Mouse (Mus musculus) WW6 (cell line): ENCODE measurements around the gene Gm39566.
"Not testable (repeated sequence)": the region's sequence is repeated elsewhere in the genome, so short reads cannot be mapped to it uniquely, and the experiment has no call there.

Experiments used
- DNase-seq: peaks from one replicate; pipeline ENCODE4 v3.0.0-alpha.2; 2013; ENCODE audit warnings: low read depth, low spot score

The Gm39566 gene

DNA sequence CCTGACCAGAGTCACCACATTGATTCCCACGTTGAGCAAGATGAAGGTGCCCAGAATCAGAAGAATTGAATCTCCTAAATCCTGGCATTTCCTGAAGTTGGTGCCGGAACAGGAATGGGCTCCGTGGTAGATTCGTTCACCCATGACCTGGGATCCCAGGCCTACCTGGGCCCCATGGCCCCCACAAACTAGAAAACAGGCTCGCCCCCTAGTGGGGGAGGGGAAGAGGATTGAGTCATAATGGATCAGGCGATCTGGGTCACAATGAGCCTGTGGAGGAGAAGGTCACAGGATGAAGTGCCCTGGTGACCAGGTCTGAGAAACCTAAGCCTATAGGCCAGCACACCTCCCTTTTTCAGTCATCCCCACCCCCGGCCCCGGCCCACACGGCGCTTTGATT is at the start of gene Gm39566:
Gm39566 (minus strand) TSS at position 144 of the 400 bp plus-strand sequence.
- no peak for DNase-seq

DNA sequence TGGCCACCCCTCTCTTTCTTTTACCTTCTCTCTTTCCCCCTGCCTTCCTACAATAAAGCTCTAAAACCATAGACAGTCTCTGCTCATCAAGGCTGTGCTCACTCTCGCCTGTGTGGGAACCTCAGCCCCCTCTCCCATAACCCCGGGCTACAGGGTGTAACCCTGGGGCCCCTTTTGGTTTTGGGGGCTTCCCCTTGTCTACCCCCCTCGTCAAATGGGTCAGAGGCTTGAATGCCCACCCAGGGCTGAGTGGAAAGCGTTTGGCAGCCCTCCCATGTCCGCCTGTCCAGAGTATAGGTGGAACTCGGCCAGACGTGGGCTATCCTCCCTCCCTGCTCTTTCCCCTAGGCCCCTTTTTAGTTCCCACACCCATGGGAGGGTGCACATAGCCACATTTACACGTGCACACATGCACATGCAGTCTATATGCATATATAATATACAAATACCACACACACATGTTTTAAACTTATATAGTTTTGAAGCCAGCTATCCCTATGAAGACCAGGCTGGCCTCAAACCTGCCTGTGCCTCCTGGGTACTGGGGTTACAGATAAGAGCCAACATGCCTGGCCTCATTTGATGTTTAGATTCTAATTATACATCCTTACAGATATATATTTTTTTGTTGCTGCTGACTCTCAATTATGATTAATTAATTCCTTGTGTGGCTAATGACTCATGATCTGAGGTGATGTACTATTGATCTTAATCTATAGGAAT is 49.2 kb upstream of the Gm39566 start:
- DNase-seq, result no peak

DNA sequence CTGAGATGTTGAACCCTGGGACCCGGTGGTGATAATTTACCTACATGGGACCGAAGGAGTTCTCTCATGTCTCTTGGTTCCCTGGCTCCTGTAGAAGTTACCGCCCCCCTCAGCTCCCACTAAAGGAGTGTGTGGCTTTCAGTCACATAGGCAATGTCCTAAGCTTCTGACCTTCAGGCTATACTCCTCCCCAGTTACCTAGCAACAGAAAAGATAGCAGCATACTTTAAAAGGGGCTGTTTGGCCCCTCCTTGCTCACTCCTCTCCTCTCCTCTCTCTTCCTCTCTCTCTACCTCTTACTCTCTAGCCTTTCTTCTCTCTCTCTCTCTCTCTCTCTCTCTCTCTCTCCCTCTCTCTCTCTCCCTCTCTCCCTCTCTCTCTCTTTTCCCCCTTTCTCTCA is 48.6 kb upstream of the Gm39566 start:
- DNase-seq, result not testable (repeated sequence)

DNA sequence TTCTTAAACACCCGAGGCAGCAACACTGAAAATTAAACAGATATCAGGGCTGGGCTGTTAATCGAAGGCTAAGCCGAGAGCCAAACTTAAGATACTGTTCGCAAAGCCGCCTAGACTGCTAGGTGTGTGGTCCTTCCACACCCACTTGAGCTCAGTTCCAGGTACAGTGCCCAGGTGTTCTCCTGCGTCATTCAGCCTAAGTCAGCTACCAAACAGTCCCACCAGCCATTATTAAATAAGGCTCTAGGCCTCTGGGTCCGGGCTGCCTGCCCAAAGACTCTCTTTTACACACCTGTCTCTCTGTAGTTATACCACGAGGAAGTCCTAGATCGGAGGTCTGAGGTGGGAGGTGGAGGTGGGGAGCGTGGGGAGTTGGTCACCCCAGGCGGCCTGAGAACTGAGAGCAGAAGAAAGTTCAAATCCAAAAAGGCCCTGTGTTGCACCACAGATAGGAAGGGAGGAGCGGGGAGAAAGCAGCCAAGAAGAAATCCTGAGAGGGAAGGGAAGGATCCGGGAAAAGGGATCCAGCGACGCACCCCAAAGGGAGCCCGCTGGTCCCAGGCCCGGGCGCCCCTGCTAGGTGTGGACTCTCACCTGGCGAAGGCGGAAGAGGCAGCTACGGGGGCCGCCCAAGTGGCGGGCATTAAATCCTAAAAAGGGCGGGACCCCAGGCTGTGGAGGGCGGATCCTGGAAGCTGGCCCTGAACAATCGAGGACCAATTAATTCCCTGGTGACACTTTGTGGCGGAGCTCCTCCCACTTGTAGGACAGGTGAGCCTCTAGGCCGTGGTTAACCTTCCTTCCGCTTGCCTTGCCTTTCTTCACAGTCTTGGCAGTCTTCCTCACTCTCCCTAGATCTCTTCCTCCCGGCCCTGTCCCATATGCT is 43.3 kb upstream of the Gm39566 start, which contains the start of gene Tnk1:
Tnk1 (minus strand) TSS at position 618 of the 886 bp plus-strand sequence.
- no peak for DNase-seq

DNA sequence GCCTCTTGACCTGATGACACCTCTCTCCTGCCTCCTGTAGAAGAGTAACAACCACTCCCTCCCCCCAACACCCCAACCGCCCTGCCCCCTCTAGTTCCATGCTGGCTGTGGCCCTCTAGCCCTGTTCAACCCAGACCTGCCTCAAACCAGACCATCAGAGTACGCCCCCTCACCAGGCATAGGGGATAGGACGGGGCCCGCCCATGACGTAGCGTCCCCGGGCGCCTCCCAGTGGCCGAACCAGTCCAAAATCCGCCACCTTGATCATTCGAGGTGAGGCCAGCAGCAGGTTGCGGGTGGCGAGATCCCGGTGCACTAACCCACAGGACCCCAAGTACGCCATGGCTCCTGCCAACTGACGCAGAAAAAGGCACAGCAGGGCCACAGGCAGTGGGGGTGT is 40.2 kb upstream of the Gm39566 start:
- DNase-seq, result peak; percentile 83

DNA sequence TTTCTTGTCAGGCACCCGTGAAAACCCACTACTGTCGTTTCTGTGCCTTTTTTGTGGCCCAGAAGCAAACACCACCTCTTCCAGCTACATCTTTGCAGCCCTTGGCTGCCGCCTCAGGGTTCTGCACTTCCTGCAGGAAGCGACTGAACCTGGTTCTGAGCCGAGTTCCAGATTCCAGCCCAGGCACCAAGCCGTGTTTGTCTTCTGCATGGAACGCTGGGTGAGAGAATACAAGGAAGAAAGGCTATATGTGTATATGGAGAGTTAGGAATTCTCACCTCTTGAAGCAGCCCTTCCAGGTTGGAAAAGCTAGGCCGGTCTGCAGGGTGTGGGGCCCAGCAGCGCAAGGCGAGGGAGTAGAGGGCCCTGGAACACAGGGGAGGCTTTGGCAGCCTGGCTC is 39.6 kb upstream of the Gm39566 start:
- no peak for DNase-seq

DNA sequence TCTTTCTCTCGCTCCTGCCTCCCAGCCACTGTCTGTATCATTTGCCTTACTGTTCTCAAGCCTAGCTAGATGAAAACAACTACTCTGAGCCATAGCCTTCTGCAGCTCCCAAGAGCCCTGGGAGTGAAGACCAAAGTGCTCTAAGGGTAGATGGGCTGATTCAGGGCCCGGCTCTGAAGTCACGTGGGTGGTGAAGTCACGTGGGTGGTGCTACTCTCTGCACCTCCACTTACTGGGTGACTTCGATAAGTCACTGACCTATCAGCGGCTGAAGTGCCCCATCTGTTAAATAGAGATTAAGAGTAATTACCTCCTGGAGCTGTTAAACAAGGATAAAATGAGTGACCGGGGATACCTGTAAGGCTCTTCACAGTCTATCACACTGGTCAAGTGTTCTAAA is 38.9 kb upstream of the Gm39566 start:
- DNase-seq, result no peak

DNA sequence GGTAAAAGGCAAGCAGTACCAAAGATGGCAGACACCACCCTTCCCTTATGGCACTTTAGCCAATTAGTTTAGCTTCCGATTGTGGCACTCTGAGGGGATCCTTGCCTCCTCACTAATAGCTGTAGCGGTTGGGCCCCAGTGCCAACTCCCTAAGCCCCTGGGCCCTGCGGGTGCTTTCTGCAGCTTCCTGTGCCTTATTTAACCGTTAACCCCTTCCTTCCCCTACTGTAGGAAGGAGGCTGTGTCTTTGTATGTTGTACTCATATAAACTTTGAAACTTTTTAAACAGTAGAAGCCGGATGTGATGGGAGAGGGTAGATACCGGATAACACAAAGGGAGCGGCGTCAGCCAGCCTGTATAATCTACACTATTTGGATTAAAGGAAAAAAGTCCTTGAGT is 35.7 kb upstream of the Gm39566 start:
- DNase-seq, result no peak

DNA sequence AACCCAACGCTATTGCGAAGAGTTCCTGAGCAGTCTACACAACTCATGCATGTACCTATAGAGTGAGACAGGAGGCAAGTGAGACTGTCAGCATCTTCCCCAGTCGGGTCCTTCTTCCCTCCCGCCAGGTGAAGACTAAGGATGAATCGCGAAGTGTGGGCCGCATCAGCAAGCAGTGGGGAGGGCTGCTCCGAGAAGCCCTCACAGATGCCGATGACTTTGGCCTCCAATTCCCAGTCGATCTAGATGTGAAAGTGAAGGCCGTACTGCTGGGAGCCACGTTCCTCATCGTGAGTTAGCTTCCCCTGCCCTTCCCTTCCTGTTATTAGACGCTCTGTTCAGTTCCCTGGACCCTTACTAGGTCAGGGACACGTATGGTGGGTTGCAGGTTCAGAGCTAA is 34.8 kb upstream of the Gm39566 start:
- DNase-seq, result no peak

DNA sequence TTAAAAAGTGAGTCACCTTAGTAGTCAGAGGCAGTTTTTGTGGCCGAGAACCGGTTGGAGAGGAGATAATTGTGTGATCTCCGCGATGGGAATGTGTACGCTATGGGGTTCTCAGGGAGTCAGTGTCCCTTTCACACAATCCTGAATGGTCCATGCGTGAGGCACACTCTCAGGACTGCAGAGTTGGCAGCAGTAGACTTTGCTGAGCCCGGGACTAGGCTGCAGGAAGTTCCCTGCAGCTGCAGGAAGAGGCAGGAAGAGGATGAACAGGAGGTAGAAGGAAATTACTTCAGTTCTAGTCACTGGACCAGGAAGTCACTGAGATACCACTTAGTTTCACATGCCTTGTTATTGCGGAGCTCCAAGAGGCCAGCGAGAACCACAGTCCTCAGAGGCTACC is 34.0 kb upstream of the Gm39566 start:
- no peak for DNase-seq

DNA sequence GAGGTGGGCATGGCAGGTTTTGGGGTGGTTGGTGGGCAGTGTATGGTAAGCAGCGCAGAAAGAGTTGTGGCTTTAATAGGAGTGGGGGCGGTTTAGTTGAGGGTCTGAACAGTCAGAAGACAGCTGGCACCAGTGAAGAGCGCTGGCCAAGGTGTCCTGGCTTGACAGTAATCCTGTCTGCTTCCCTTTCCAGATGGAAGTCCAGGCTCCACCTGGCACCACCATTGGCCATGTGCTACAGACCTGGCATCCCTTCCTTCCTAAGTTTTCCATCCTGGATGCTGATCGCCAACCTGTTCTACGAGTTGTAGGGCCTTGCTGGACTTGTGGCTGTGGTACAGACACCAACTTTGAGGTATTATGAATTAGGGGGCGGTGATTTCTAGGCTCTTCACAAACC is 32.9 kb upstream of the Gm39566 start:
- DNase-seq, result no peak

DNA sequence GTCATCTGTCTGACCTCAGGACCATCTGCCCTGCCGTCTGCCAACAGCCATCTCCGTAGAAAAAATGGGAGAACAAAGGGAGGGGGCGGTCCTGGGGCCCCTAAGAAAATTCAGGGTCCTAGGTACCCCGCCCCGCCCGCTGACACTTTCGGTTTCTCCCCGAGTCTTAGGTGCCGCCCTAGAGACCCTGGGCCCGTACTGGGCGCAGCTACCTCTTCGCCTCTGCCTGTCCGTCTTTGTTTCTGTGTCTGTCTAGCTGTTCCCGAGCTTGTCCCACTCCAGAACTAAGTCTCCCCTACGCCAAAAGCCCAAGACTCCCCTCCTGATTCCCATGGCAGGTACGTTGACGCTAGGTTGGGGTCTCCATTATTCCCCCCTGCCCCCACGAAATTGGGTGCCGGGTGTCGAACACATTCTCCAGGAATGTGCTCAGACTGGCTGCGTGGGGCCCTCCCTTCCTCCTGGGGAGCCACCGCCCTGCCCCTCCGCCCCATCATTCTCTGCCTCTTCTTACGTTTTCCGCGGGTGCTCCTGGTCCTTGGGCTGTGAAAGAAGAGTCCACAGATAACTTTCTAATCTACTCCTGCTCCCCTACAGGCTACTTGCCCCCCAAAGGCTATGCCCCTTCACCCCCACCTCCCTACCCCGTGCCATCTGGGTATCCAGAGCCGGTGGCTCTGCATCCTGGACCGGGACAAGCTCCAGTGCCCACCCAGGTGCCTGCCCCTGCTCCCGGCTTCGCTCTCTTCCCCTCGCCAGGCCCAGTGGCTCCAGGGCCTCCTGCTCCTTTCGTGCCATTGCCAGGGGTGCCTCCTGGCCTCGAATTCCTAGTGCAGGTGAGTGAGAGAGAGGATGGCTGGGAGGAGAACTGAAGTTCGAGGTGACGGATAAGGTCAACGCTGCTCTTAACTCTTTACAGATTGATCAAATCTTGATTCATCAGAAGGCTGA is 31.9 kb upstream of the Gm39566 start:
- no peak for DNase-seq

DNA sequence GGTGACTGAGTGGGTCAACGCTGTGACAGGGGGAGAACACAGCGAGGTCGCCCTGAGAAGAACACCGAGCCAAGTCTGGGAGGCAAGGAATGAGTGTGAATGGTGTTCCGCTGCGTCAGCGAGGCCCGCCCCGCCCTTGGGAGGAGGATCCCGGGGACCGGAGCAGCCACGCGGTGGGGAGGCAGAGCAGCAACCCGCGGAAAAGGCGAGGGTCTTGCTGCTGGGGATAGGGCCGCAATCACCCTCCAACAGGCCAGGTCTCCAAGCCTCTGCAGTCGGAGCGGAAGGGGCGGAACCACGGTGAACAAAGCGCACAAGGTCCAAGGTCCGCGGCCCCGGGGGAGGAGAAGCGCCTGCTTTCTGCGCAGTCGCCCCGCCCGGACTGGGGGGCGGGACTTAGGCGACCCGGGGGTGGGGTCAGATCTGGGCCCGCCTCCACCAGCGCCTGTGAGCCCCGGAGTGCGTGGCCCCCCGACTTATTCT is 31.1 kb upstream of the Gm39566 start, which contains the start of gene Plscr3:
Plscr3 (plus strand) TSS at position 179 of the 483 bp plus-strand sequence.
- DNase-seq, result peak; percentile 85

DNA sequence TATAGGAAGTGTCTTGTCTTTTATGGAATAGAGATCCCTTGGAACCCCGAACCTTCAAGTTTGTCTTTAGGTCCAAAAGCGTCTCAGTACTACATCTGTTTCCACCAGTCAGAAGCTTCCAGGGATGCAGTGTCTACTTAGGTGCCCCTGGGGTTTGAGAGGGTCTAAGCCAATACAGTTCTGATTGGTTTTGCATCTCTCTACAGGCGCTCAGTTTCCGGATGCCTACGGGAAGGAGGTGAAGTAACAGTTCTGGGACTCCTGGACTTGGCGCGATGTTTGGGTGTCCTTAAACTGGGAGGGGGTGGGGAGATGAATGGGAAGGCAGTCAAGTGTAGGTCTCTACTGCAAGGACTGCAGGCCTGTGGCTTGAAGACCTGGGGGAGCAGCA is 23.6 kb upstream of the Gm39566 start:
- no peak for DNase-seq

DNA sequence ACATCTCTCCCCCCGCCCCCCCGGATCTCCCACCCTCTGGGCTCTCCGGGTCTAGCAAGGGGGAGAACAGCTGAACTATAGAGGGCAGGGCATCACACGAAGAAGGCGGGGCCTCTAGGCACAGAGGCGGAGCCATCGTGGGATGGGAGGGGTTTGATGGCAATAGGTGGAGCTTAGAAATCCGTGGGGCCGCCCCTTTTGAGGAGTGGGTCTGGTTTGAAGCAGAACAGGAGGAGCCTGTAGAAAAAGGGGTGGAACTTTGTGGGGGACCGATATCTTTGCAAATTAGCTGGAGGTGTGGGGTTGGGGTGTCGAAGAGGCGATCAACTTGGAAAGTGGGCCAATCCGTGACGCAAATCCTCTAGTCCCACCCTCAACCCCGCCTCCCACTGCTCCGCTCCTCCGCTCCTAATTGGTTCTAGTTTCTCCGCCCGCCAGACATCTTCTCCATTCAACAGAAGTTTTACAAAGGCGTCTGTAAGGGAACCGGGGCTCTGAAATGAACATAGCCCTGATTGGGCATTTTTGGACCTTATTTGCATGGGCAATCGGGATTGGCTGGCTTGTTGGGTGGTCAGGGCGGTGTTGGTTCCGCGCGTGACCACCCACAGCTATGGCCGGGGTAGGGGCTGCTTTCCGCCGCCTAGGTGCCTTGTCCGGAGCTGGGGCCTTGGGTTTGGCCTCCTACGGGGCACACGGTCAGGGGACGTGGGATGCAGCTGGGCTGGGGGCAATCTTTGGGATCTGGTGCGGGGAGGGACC is 23.0 kb upstream of the Gm39566 start, which contains the start of gene Tmem256:
Tmem256 (plus strand) TSS at position 563 of the 762 bp plus-strand sequence.
- peak; percentile 100 for DNase-seq

DNA sequence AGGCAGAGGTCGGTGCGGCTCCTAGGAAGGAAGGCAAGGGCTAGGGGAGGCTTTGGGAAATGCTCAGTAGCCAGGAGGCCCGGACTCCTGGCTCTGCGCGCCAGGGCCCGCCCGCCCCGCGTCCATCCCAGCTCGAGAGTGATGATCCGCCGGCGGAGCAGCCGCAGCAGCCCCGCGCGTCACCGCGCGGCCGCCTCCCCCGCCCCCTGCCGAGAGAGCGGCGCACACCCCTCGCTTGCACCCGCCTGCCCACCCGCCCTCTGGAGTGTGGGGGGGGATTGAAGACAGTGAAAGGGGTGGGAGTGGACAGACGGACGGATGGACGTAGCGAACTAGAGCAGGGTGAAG is 22.5 kb upstream of the Gm39566 start, which contains the start of gene Nlgn2:
Nlgn2 (minus strand) TSS at position 181 of the 348 bp plus-strand sequence.
- no peak for DNase-seq

DNA sequence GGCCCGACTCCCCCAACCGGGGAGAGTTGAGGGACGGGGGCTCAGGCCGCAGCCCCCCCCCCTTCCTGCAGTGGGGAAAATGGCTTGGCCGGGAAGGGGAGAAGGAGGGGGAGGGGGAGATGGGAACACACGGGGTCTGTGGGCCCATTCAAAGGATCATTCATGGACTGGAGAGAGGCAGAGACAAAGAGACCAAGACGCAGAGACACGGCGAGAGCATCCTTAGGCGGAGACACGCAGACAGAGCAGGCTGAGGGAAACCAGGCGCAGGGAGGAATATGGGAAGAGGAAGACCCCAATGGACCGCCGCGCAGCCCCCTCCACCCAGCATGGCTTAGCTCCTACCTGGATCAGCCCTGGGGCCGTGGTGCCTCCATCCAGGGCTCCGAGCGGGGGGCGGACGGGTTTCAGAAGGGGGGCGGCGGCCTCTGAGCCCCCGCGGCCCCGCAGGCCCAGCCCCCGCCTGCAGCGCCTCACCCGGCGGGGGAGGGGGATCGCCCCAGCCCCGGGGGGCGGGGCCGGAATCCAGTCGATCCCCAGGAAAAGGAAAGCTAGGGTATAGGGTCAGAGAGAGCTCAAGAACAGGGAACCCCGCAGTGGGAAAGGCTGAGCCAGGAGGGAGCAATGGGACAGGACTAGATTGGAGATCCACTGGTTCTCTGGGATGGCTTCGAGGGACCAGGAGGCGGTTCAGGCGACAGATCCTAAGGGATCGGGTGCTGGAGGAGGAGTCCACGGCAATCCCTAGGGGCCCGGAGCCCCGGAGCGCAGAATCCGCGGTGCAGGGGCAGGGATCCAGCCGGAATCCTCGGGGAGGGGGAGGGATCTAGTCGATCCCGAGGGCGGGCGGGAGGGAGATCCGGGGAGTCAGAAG is 21.8 kb upstream of the Gm39566 start:
- DNase-seq, result no peak

DNA sequence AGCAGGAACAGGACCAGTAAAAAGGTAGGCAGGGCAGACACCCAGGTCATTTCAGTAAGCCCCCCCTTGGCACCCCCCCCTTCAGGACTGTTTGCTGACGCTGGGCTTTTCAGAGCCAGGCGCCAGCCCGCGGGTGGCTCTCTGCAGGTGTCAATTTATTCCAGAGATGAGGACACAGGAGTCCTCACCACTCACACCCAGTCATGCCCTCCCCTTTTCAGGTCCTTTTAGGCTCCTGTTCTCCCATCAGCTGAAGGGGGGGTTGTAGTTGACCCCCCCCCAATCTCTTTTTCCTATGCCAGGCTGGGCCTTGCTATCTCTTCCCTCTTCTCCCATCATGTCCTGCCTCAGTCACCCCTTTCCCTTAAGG is 20.9 kb upstream of the Gm39566 start:
- no peak for DNase-seq

DNA sequence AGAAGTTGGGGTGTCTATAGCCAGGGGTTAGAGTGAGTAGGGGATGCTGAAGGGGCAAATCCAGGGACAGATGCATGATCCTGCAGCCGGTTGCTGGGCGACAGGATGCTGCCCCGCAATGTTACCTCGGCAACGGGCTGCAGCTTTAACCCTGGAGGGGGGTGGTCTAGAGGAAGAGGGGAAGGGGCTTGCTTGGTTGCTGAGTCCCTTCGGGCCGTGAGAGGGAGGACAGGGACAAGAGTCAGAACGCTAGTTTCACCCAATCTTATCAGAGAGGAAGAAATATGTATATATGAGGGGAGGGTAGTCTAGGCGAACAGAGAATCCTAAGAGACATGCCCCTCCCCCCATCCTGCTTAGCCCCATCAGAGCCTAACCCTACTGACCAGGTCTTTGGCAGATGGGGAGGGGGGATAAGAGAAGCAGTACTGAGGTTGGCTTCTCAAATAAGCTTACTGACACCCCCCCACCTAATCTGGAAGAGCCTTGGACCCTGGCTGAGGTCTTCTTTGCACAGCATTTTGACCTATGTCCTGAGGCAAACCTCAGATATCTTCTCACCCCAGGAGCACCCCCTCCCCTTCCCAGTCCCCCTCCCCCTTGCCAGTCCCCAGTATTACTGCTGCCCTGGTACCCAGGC is 20.3 kb upstream of the Gm39566 start:
- DNase-seq, result no peak
